ENCODE assay signal across 21 mouse cellular contexts in genomic region chr2:120126901-120127300, GRCm38 (mm10). TPM values are rescaled to one million over a fixed set of nuclear protein-coding genes. Genes with fewer than 3 reads are reported as not detected.
DNase-seq lines count a peak whose midpoint lies in the region; ATAC-seq and TF ChIP-seq lines count a peak whose summit lies in the region.
"Had no signal": no experiment of that assay in that cellular context is flagged by ENCODE, and none has a peak within 500 bp of the region (broad histone marks: within the 10 kb centered on the region; RNA-seq: fewer than 3 reads in every experiment).

No protein-coding gene starts in this region.

- intact Hi-C loops in heart, adult 2 months (cut with DNase I): no loop called here

- TF ChIP-seq CTCF in heart, adult 2 months (IDR thresholded peaks at IDR 0.05): no peak

- H3K27ac ChIP-seq in heart, adult 2 months: peak overlapping the region; percentile 88
- peak overlapping the region; percentile 98 for H3K27ac ChIP-seq in heart, embryonic 13.5 days (replicated peaks)
- H3K27ac ChIP-seq in heart, embryonic 15.5 days: peak overlapping the region; percentile 92
- peak overlapping the region; percentile 84 for H3K27ac ChIP-seq in macrophage
- H3K27ac ChIP-seq: embryonic facial prominence, embryonic 13.5 days; forebrain, embryonic 12.5 days; hindbrain, embryonic 12.5 days had no signal

- peaks cover 56% of the 10 kb centered on the region for H3K36me3 ChIP-seq in heart, adult 2 months (ENCODE audit: control insufficient read depth, insufficient read depth, low read length)
- peaks cover 24% of the 10 kb centered on the region for H3K36me3 ChIP-seq in heart, embryonic 13.5 days
- H3K36me3 ChIP-seq in heart, embryonic 15.5 days: 0 out of 2 replicates have a peak, but pooled peaks cover 6% of the 10 kb centered on the region
- peaks cover 57% of the 10 kb centered on the region for H3K36me3 ChIP-seq in macrophage (ENCODE audit: inconsistent target)
- H3K36me3 ChIP-seq: embryonic facial prominence, embryonic 13.5 days; forebrain, embryonic 12.5 days; hindbrain, embryonic 12.5 days had no signal

- ATAC-seq in heart, embryonic 13.5 days (ENCODE audit: extremely low read depth, insufficient number of reproducible peaks, low FRiP score, low TSS enrichment): no peak
- no peak for ATAC-seq in heart, embryonic 15.5 days (replicated peaks; ENCODE audit: insufficient number of reproducible peaks, insufficient read depth, low FRiP score, low read depth)
- ATAC-seq: activated CD4-positive, CD25-positive, alpha-beta regulatory T cell, adult 4 months; forebrain, postnatal 0 days; hindbrain, embryonic 16.5 days; inflammation-experienced regulatory T-cells, adult 6 months; intestine, postnatal 0 days; Patski had no signal

- peaks cover 31% of the 10 kb centered on the region for H3K4me1 ChIP-seq in heart, adult 2 months (ENCODE audit: control insufficient read depth, insufficient read depth, low read length)
- H3K4me1 ChIP-seq in heart, embryonic 13.5 days: peaks cover 90% of the 10 kb centered on the region
- peaks cover 70% of the 10 kb centered on the region for H3K4me1 ChIP-seq in heart, embryonic 15.5 days (replicated peaks)
- H3K4me1 ChIP-seq: forebrain, embryonic 12.5 days had no signal

- H3K9me3 ChIP-seq in heart, embryonic 13.5 days: no peaks in the 10 kb centered on the region
- H3K9me3 ChIP-seq in heart, embryonic 15.5 days (replicated peaks): no peaks in the 10 kb centered on the region
- H3K9me3 ChIP-seq: embryonic facial prominence, embryonic 13.5 days; forebrain, embryonic 12.5 days; hindbrain, embryonic 12.5 days had no signal

- 36% methylated on average over 1 of the region's 1 CpGs for WGBS in heart, adult 2 months
- WGBS in heart, embryonic 13.5 days: 29% methylated on average over 1 of the region's 1 CpGs
- WGBS in heart, embryonic 15.5 days: 24% methylated on average over 1 of the region's 1 CpGs
- WGBS in macrophage (ENCODE audit: missing documents): 88% methylated on average over 1 of the region's 1 CpGs

- TF ChIP-seq POLR2A in heart, adult 2 months (IDR thresholded peaks at IDR 0.05; ENCODE audit: insufficient read depth, low read depth, low read length): no peak

- no peaks in the 10 kb centered on the region for H3K27me3 ChIP-seq in heart, adult 2 months (ENCODE audit: control insufficient read depth, insufficient read depth, low read length)
- no peaks in the 10 kb centered on the region for H3K27me3 ChIP-seq in heart, embryonic 13.5 days (replicated peaks)
- H3K27me3 ChIP-seq in heart, embryonic 15.5 days: no peaks in the 10 kb centered on the region
- H3K27me3 ChIP-seq: CH12.LX; embryonic facial prominence, embryonic 13.5 days; forebrain, embryonic 12.5 days; hindbrain, embryonic 12.5 days; Patski had no signal

- no peak for DNase-seq in heart, adult 2 months
- DNase-seq in heart, adult 8-10 months (ENCODE audit: low spot score): no peak
- DNase-seq in heart, adult 9 months (ENCODE audit: low spot score in 2 of 2): no peak
- no peak for DNase-seq in left cerebral cortex, adult 11 months (ENCODE audit: low spot score)
- DNase-seq: adrenal gland, postnatal 14 days; cerebellum, adult 18-20 months; cerebellum, adult 9-11 months; forebrain, postnatal 0 days; gastrocnemius, postnatal 36 days had no signal

- TF ChIP-seq EP300 in heart, adult 2 months (IDR thresholded peaks at IDR 0.05; ENCODE audit: insufficient read depth, low read depth, low read length): no peak

- no peak overlapping the region for H3K4me3 ChIP-seq in heart, adult 2 months
- H3K4me3 ChIP-seq in heart, embryonic 13.5 days: no peak overlapping the region
- no peak overlapping the region for H3K4me3 ChIP-seq in heart, embryonic 15.5 days
- H3K4me3 ChIP-seq in macrophage (ENCODE audit: inconsistent target): no peak overlapping the region
- H3K4me3 ChIP-seq: embryonic facial prominence, embryonic 13.5 days; forebrain, embryonic 12.5 days; hindbrain, embryonic 12.5 days had no signal

- H3K79me2 ChIP-seq in heart, adult 2 months (replicated peaks; ENCODE audit: control insufficient read depth, insufficient read depth, low read length): no peaks in the 10 kb centered on the region; the same call in 1 of the 2 replicates
- H3K79me2 ChIP-seq in macrophage (ENCODE audit: inconsistent target): peaks cover 100% of the 10 kb centered on the region

- H3K9ac ChIP-seq in heart, adult 2 months (ENCODE audit: low read depth, low read length): no peak overlapping the region
- peak overlapping the region; percentile 54 for H3K9ac ChIP-seq in heart, embryonic 13.5 days
- no peak overlapping the region for H3K9ac ChIP-seq in heart, embryonic 15.5 days
- H3K9ac ChIP-seq: embryonic facial prominence, embryonic 13.5 days; forebrain, embryonic 12.5 days; forebrain, postnatal 0 days; hindbrain, embryonic 12.5 days had no signal

- H3K4me2 ChIP-seq in heart, embryonic 13.5 days: no peak overlapping the region
- no peak overlapping the region for H3K4me2 ChIP-seq in heart, embryonic 15.5 days
- H3K4me2 ChIP-seq: embryonic facial prominence, embryonic 13.5 days; forebrain, embryonic 12.5 days; hindbrain, embryonic 12.5 days had no signal

RNA-seq across cellular contexts. Expression of gene Ehd4, which starts 27.5 kb away (rescaled TPM):
- total RNA-seq in heart, adult 2 months (2021): 100 to 1,000 TPM; 330 to 373 TPM
- 213 and 279 TPM in 2 replicates for polyA plus RNA-seq in heart, adult 2 months (2012; rRNA removed)
- total RNA-seq in heart, adult 8-10 months (2022): 100 to 1,000 TPM; 312 to 410 (median 362) TPM
- 164 and 183 TPM in 2 replicates for polyA plus RNA-seq in heart, embryonic 13.5 days (2015; fragmentation: Nextera tagmentation; extraction: Ambion mirVana)
- 164 and 188 TPM in 2 replicates for polyA plus RNA-seq in heart, embryonic 15.5 days (2015; fragmentation: Nextera tagmentation; extraction: Ambion mirVana)
- 100 to 1,000 TPM in 13 of 26 experiments, 10 to 100 TPM in 13; 30.2 to 195 (median 102) TPM for total RNA-seq in macrophage (2018; cell fraction: chromatin; rRNA removed)
- total RNA-seq in macrophage (2018; cell fraction: cytosol; rRNA removed): 100 to 1,000 TPM; 274 to 430 (median 371) TPM
- 100 to 1,000 TPM in 25 of 26 experiments, 10 to 100 TPM in 1; 98.0 to 295 (median 201) TPM for total RNA-seq in macrophage (2018; cell fraction: nucleus; rRNA removed)
- polyA plus RNA-seq in macrophage (2018): 253 to 336 TPM (median 297 TPM) in 3 replicates
